Mouse (Mus musculus) midbrain, embryonic 11.5 days (tissue): ENCODE data around the gene 2410137M14Rik. TPM values are rescaled to one million over a fixed set of nuclear protein-coding genes. Genes with fewer than 3 reads are reported as not detected.

Experiments used
- ATAC-seq: fragments of 200-750 bp; cut with Nextera tagmentation; 2 replicates; pipeline ENCODE4 v1.8.0; 2017; ENCODE audit warnings: moderate TSS enrichment, moderate library complexity; ENCODE audit not compliant: low FRiP score
- DNase-seq: peaks from one replicate; pipeline ENCODE4 v3.0.0; 2015; ENCODE audit warnings: low spot score; ENCODE audit errors: missing footprints
- H3K27ac ChIP-seq: fragments of 300-500 bp; sonication (generic); 2 replicates; pipeline ENCODE4 v1.5.1; 2014; ENCODE audit warnings: low read depth, low read length
- H3K27me3 ChIP-seq: fragments of 300-500 bp; sonication (generic); 2 replicates; pipeline ENCODE4 v1.6.1; 2014; ENCODE audit warnings: mild to moderate bottlenecking, low read length, moderate library complexity, mixed read lengths; ENCODE audit not compliant: control insufficient read depth, insufficient read depth
- H3K36me3 ChIP-seq: fragments of 300-500 bp; sonication (generic); 2 replicates; pipeline ENCODE4 v1.6.1; 2014; ENCODE audit warnings: mild to moderate bottlenecking, low read length, moderate library complexity, mixed read lengths; ENCODE audit not compliant: control insufficient read depth, insufficient read depth
- H3K4me1 ChIP-seq: fragments of 300-500 bp; sonication (generic); 2 replicates; pipeline ENCODE4 v1.6.1; 2014; ENCODE audit warnings: low read length; ENCODE audit not compliant: control insufficient read depth, insufficient read depth
- H3K4me2 ChIP-seq: fragments of 300-500 bp; sonication (generic); 2 replicates; pipeline ENCODE4 v1.6.1; 2014; ENCODE audit warnings: mild to moderate bottlenecking, moderate library complexity
- H3K4me3 ChIP-seq: fragments of 300-500 bp; sonication (generic); 2 replicates; pipeline ENCODE4 v1.5.1; 2014; ENCODE audit warnings: low read depth, low read length
- H3K9ac ChIP-seq: fragments of 300-500 bp; sonication (generic); 2 replicates; pipeline ENCODE4 v1.6.1; 2014; ENCODE audit warnings: low read length
- H3K9me3 ChIP-seq: fragments of 300-500 bp; sonication (generic); 2 replicates; pipeline ENCODE4 v1.6.1; 2016; ENCODE audit warnings: low read length; ENCODE audit not compliant: control insufficient read depth
- WGBS: fragments of 180-500 bp; shearing (Covaris S2); extraction: QIAGEN DNeasy Blood & Tissue Kit; methylation state at CpG from one replicate; pipeline ENCODE4 v1.1.7; 2014; 5-methylcytosine and 5-hydroxymethylcytosine counted together
- polyA plus RNA-seq: library from polyadenylated mRNA; unstranded; fragments of >200 nt; fragmentation: Nextera tagmentation; extraction: Ambion mirVana; gene quantifications from 2 replicates; pipeline ENCODE4 v1.2.1, GENCODE M21; 2014

Gene 2410137M14Rik
- polyA plus RNA-seq, 1 experiment from 2014 or later = not detected

- H3K27ac ChIP-seq = no peak overlapping the region
- no peak for ATAC-seq
- 13% methylated on average over 12 of the region's 12 CpGs for WGBS
Observed at GRCm38 (mm10) chr17:36958884-36959283, 22.2 kb downstream of the 2410137M14Rik start.

GRCm38 (mm10) chr17:36957999-36958743 is 22.9 kb downstream of the 2410137M14Rik start, which contains the start of the genes Znrd1 and Znrd1as:
Gene Znrd1, minus strand, starts transcription at chr17:36958559.
Gene Znrd1as, plus strand, starts transcription at chr17:36958592.
- ATAC-seq (peak; percentile 98), DNase-seq (peak; percentile 100)
- H3K9ac ChIP-seq = peak within 1 kb of the TSS; percentile 84
- H3K4me3 ChIP-seq = peak within 1 kb of the TSS; percentile 69
- no peaks in the 10 kb centered on the region for H3K36me3 ChIP-seq
- no peaks in the 10 kb centered on the region for H3K27me3 ChIP-seq
- WGBS = under 1% methylated on average over 46 of the region's 46 CpGs
- peaks cover 10% of the 10 kb centered on the region for H3K4me1 ChIP-seq
- H3K4me2 ChIP-seq = peak within 1 kb of the TSS; percentile 75
- H3K9me3 ChIP-seq = no peaks in the 10 kb centered on the region
- H3K27ac ChIP-seq = no peak within 1 kb of the TSS

More at GRCm38 (mm10) chr17:36958884-36959283, 22.2 kb downstream of the 2410137M14Rik start:
- Histone ChIP-seq H3K4me2 (peak overlapping the region; percentile 75), H3K4me1 (peaks cover 10% of the 10 kb centered on the region), H3K36me3 (no peaks in the 10 kb centered on the region), H3K9me3 (no peaks in the 10 kb centered on the region), H3K27me3 (no peaks in the 10 kb centered on the region), H3K9ac (peak overlapping the region; percentile 84), H3K4me3 (peak overlapping the region; percentile 69)
- no peak for DNase-seq

- H3K4me1 ChIP-seq = peaks cover 14% of the 10 kb centered on the region
- ATAC-seq = no peak
- H3K9me3 ChIP-seq = no peaks in the 10 kb centered on the region
- H3K36me3 ChIP-seq = peaks cover 7% of the 10 kb centered on the region; the same call in 1 of the 2 replicates
- no peak for DNase-seq
- no peaks in the 10 kb centered on the region for H3K27me3 ChIP-seq
- H3K4me3 ChIP-seq = no peak overlapping the region
- H3K27ac ChIP-seq = no peak overlapping the region
- H3K9ac ChIP-seq = no peak overlapping the region
- no peak overlapping the region for H3K4me2 ChIP-seq
- WGBS = 86% methylated on average over 1 of the region's 1 CpGs
Observed at GRCm38 (mm10) chr17:36953062-36953461, 28.0 kb downstream of the 2410137M14Rik start.

- Histone ChIP-seq H3K36me3 (peaks cover 7% of the 10 kb centered on the region; the same call in 1 of the 2 replicates), H3K27me3 (no peaks in the 10 kb centered on the region), H3K27ac (no peak overlapping the region), H3K9ac (no peak overlapping the region), H3K4me2 (no peak overlapping the region), H3K4me1 (peaks cover 13% of the 10 kb centered on the region), H3K9me3 (no peaks in the 10 kb centered on the region), H3K4me3 (no peak overlapping the region)
- DNase-seq (peak; percentile 72), ATAC-seq (no peak)
- 89% methylated on average over 2 of the region's 2 CpGs for WGBS
Observed at GRCm38 (mm10) chr17:36952631-36953030, 28.4 kb downstream of the 2410137M14Rik start.

GRCm38 (mm10) chr17:36950981-36951947 is 29.8 kb downstream of the 2410137M14Rik start, which contains the start of gene Ppp1r11:
Gene Ppp1r11, minus strand, starts transcription at chr17:36951741.
- Histone ChIP-seq H3K36me3 (peaks cover 7% of the 10 kb centered on the region; the same call in 1 of the 2 replicates), H3K4me1 (peaks cover 14% of the 10 kb centered on the region), H3K27ac (peak within 1 kb of the TSS; percentile 77), H3K27me3 (peaks cover 4% of the 10 kb centered on the region; the same call in 1 of the 2 replicates), H3K4me2 (peak within 1 kb of the TSS; percentile 56), H3K9ac (peak within 1 kb of the TSS; percentile 74), H3K4me3 (peak within 1 kb of the TSS; percentile 60), H3K9me3 (no peaks in the 10 kb centered on the region)
- WGBS = 2% methylated on average over 36 of the region's 36 CpGs
- peak; percentile 96 for ATAC-seq
- DNase-seq = peak; percentile 99

GRCm38 (mm10) chr17:36949265-36949664 is 31.8 kb downstream of the 2410137M14Rik start:
- Histone ChIP-seq H3K4me3 (no peak overlapping the region), H3K4me2 (no peak overlapping the region), H3K27me3 (peaks cover 18% of the 10 kb centered on the region), H3K36me3 (peaks cover 7% of the 10 kb centered on the region; the same call in 1 of the 2 replicates), H3K9me3 (no peaks in the 10 kb centered on the region), H3K27ac (no peak overlapping the region), H3K9ac (no peak overlapping the region), H3K4me1 (peaks cover 14% of the 10 kb centered on the region)
- 89% methylated on average over 8 of the region's 8 CpGs for WGBS
- peak; percentile 12 for DNase-seq
- ATAC-seq = no peak

- Histone ChIP-seq H3K9ac (no peak overlapping the region), H3K4me3 (no peak overlapping the region), H3K4me2 (no peak overlapping the region), H3K9me3 (no peaks in the 10 kb centered on the region), H3K36me3 (peaks cover 7% of the 10 kb centered on the region; the same call in 1 of the 2 replicates), H3K27ac (no peak overlapping the region), H3K4me1 (peaks cover 14% of the 10 kb centered on the region), H3K27me3 (peaks cover 28% of the 10 kb centered on the region)
- WGBS = 96% methylated on average over 1 of the region's 1 CpGs
- ATAC-seq = no peak
- peak; percentile 65 for DNase-seq
Observed at GRCm38 (mm10) chr17:36948286-36948685, 32.8 kb downstream of the 2410137M14Rik start.

GRCm38 (mm10) chr17:36947051-36947819 is 33.8 kb downstream of the 2410137M14Rik start:
- Histone ChIP-seq H3K9me3 (no peaks in the 10 kb centered on the region), H3K36me3 (peaks cover 7% of the 10 kb centered on the region; the same call in 1 of the 2 replicates), H3K4me2 (peak overlapping the region; percentile 91), H3K4me3 (peak overlapping the region; percentile 49), H3K4me1 (peaks cover 22% of the 10 kb centered on the region), H3K9ac (peak overlapping the region; percentile 80), H3K27me3 (peaks cover 38% of the 10 kb centered on the region), H3K27ac (peak overlapping the region; percentile 30; the same call in 1 of the 2 replicates)
- WGBS = 2% methylated on average over 62 of the region's 62 CpGs
- DNase-seq (peak; percentile 97), ATAC-seq (peak; percentile 59)
